Mouse (Mus musculus): ENCODE measurements around the gene Spats1. TPM values are rescaled to one million over a fixed set of nuclear protein-coding genes. Genes with fewer than 3 reads are reported as not detected.

Spats1 gene
- total RNA-seq, 2 experiments from 2014 or later, result not detected

- no peak for ATAC-seq (replicated peaks; ENCODE audit: low FRiP score, low TSS enrichment, poor library complexity, severe bottlenecking)
These were observed 80.6 kb downstream of the Spats1 start for GRCm38 (mm10) chr17:45394612-45395011.

- no peak for ATAC-seq (replicated peaks; ENCODE audit: low FRiP score, low TSS enrichment, poor library complexity, severe bottlenecking)
These were observed 81.5 kb downstream of the Spats1 start for GRCm38 (mm10) chr17:45393765-45394164.

Other genes with a start within 250 kb of the Spats1 start
- gene Cdc5l, start 41.7 kb downstream of the Spats1 start, total RNA-seq (2014; fragmentation: Nextera tagmentation), result 64.4 and 65.7 TPM in 2 replicates
- 115 and 138 TPM in 2 replicates for gene Cdc5l, start 41.7 kb downstream of the Spats1 start, total RNA-seq (2017)
- gene Aars2, start 31.4 kb upstream of the Spats1 start, total RNA-seq (2014; fragmentation: Nextera tagmentation), result 17.5 and 20.6 TPM in 2 replicates
- 9.8 and 13.4 TPM in 2 replicates for gene Aars2, start 31.4 kb upstream of the Spats1 start, total RNA-seq (2017)
- not detected in 2 replicates for gene Tcte1, start 48.0 kb upstream of the Spats1 start, total RNA-seq (2014; fragmentation: Nextera tagmentation)
- gene Tcte1, start 48.0 kb upstream of the Spats1 start, total RNA-seq (2017), result not detected in 2 replicates
- not detected in 2 replicates for gene Tmem151b, start 74.3 kb upstream of the Spats1 start, total RNA-seq (2014; fragmentation: Nextera tagmentation)
- not detected in 2 replicates for gene Tmem151b, start 74.3 kb upstream of the Spats1 start, total RNA-seq (2017)
- gene Nfkbie, start 80.3 kb upstream of the Spats1 start, total RNA-seq (2014; fragmentation: Nextera tagmentation), result 4.2 and 6.0 TPM in 2 replicates
- gene Nfkbie, start 80.3 kb upstream of the Spats1 start, total RNA-seq (2017), result 3.2 and 3.9 TPM in 2 replicates
- gene Slc35b2, start 88.5 kb upstream of the Spats1 start, total RNA-seq (2014; fragmentation: Nextera tagmentation), result 46.9 and 74.5 TPM in 2 replicates
- gene Slc35b2, start 88.5 kb upstream of the Spats1 start, total RNA-seq (2017), result 27.7 and 60.3 TPM in 2 replicates
- gene Hsp90ab1, start 97.9 kb upstream of the Spats1 start, total RNA-seq (2014; fragmentation: Nextera tagmentation), result 1,847 and 1,911 TPM in 2 replicates
- gene Hsp90ab1, start 97.9 kb upstream of the Spats1 start, total RNA-seq (2017), result 2,660 and 3,319 TPM in 2 replicates
- 166 and 176 TPM in 2 replicates for gene Slc29a1, start 124.2 kb upstream of the Spats1 start, total RNA-seq (2014; fragmentation: Nextera tagmentation)
- 89.2 and 171 TPM in 2 replicates for gene Slc29a1, start 124.2 kb upstream of the Spats1 start, total RNA-seq (2017)
- gene Mymx, start 126.7 kb upstream of the Spats1 start, total RNA-seq (2014; fragmentation: Nextera tagmentation), result not detected in 2 replicates
- not detected in 2 replicates for gene Mymx, start 126.7 kb upstream of the Spats1 start, total RNA-seq (2017)
- gene Capn11, start 183.9 kb upstream of the Spats1 start, total RNA-seq (2014; fragmentation: Nextera tagmentation), result 0.98 TPM in 1 of 2 replicates, not detected in the other
- 0.15 TPM in 1 of 2 replicates, not detected in the other for gene Capn11, start 183.9 kb upstream of the Spats1 start, total RNA-seq (2017)
- gene Mrpl14, start 210.9 kb upstream of the Spats1 start, total RNA-seq (2014; fragmentation: Nextera tagmentation), result 79.0 and 88.9 TPM in 2 replicates
- gene Mrpl14, start 210.9 kb upstream of the Spats1 start, total RNA-seq (2017), result 9.7 and 14.4 TPM in 2 replicates
- gene Tmem63b, start 211.5 kb upstream of the Spats1 start, total RNA-seq (2014; fragmentation: Nextera tagmentation), result 19.3 and 21.1 TPM in 2 replicates
- gene Tmem63b, start 211.5 kb upstream of the Spats1 start, total RNA-seq (2017), result 10.2 and 14.3 TPM in 2 replicates